Mouse (Mus musculus) stomach, postnatal 0 days (tissue): ENCODE measurements around the gene Hist1h4d.
"Not testable (repeated sequence)": the region's sequence is repeated elsewhere in the genome, so short reads cannot be mapped to it uniquely, and the experiment has no call there.

Source experiments
- CTCF ChIP-seq: IDR thresholded peaks from 2 replicates; pipeline ENCODE4 v1.5.1; 2016; ENCODE audit warnings: antibody characterized with exemption, low read depth, mild to moderate bottlenecking, moderate library complexity
- EP300 ChIP-seq: optimal IDR thresholded peaks from 2 replicates; pipeline ENCODE3; 2016; ENCODE audit warnings: antibody characterized with exemption

- not testable (repeated sequence) for TF ChIP-seq CTCF, EP300
Measured at GRCm38 (mm10) chr13:23571504-23572217, 9.7 kb upstream of the Hist1h4d start.
